Mouse (Mus musculus) right cerebral cortex, adult 18-20 months (tissue): ENCODE results near the gene Pex13.
"Not testable (repeated sequence)": the region's sequence is repeated elsewhere in the genome, so short reads cannot be mapped to it uniquely, and the experiment has no call there.

Experiments used
- DNase-seq: peaks from one replicate; pipeline ENCODE4 v3.0.0; 2022; ENCODE audit warnings: mixed read lengths

The Pex13 gene

GRCm38 (mm10) chr11:23634573-23634972, 31.2 kb downstream of the Pex13 start:
- DNase-seq = no peak

GRCm38 (mm10) chr11:23633879-23634215, 31.9 kb downstream of the Pex13 start:
- DNase-seq = no peak

- DNase-seq = peak; percentile 86
These were observed 32.5 kb downstream of the Pex13 start, which contains the start of gene 0610010F05Rik for GRCm38 (mm10) chr11:23632945-23633878. 0610010F05Rik (minus strand) TSS chr11:23633639.

- DNase-seq = no peak
These were observed 35.1 kb downstream of the Pex13 start for GRCm38 (mm10) chr11:23630664-23631063.

GRCm38 (mm10) chr11:23618995-23619394, 46.8 kb downstream of the Pex13 start:
- DNase-seq = no peak

- DNase-seq = no peak
These were observed 51.2 kb downstream of the Pex13 start for GRCm38 (mm10) chr11:23614546-23614945.

GRCm38 (mm10) chr11:23607291-23607690, 58.5 kb downstream of the Pex13 start:
- DNase-seq = not testable (repeated sequence)
